Mouse (Mus musculus) embryonic facial prominence, embryonic 12.5 days (tissue): Measurements from ENCODE around the gene Tmem263. TPM values are rescaled to one million over a fixed set of nuclear protein-coding genes. Genes with fewer than 3 reads are reported as not detected.
A peak's percentile ranks its signal among the peaks of the same experiment; 100 is the strongest.

Experiments used
- ATAC-seq: fragments of 200-750 bp; cut with Nextera tagmentation; 2 replicates; pipeline ENCODE4 v1.8.0; 2017; ENCODE audit not compliant: insufficient number of reproducible peaks, insufficient read depth, low FRiP score, low TSS enrichment
- H3K27ac ChIP-seq: fragments of 300-500 bp; sonication (generic); 2 replicates; pipeline ENCODE4 v1.5.1; 2016; ENCODE audit warnings: mild to moderate bottlenecking
- H3K27me3 ChIP-seq: fragments of 300-500 bp; sonication (generic); 2 replicates; pipeline ENCODE4 v1.6.1; 2016; ENCODE audit warnings: mild to moderate bottlenecking, moderate library complexity
- H3K36me3 ChIP-seq: fragments of 300-500 bp; sonication (generic); 2 replicates; pipeline ENCODE4 v1.6.1; 2016; ENCODE audit warnings: mild to moderate bottlenecking
- H3K4me1 ChIP-seq: fragments of 300-500 bp; sonication (generic); 2 replicates; pipeline ENCODE4 v1.6.1; 2016
- H3K4me2 ChIP-seq: fragments of 300-500 bp; sonication (generic); replicated peaks from 2 replicates; pipeline ENCODE4 v1.6.1; 2016; ENCODE audit warnings: mild to moderate bottlenecking, moderate library complexity
- H3K4me3 ChIP-seq: fragments of 300-500 bp; sonication (generic); 2 replicates; pipeline ENCODE4 v1.5.1; 2016; ENCODE audit warnings: mild to moderate bottlenecking
- H3K9ac ChIP-seq: fragments of 300-500 bp; sonication (generic); 2 replicates; pipeline ENCODE4 v1.6.1; 2016; ENCODE audit warnings: mild to moderate bottlenecking, moderate library complexity
- H3K9me3 ChIP-seq: fragments of 300-500 bp; sonication (generic); 2 replicates; pipeline ENCODE4 v1.6.1; 2016; ENCODE audit warnings: mild to moderate bottlenecking, moderate library complexity
- WGBS: fragments of 180-500 bp; shearing (Covaris S2); methylation state at CpG from one replicate; pipeline ENCODE4 v1.1.7; 2016; 5-methylcytosine and 5-hydroxymethylcytosine counted together
- polyA plus RNA-seq: library from polyadenylated mRNA; unstranded; fragments of >200 nt; fragmentation: Nextera tagmentation; extraction: Ambion mirVana; gene quantifications from 2 replicates; pipeline ENCODE4 v1.2.1, GENCODE M21; 2016

Gene Tmem263
- 103 and 109 TPM in 2 replicates for polyA plus RNA-seq

DNA sequence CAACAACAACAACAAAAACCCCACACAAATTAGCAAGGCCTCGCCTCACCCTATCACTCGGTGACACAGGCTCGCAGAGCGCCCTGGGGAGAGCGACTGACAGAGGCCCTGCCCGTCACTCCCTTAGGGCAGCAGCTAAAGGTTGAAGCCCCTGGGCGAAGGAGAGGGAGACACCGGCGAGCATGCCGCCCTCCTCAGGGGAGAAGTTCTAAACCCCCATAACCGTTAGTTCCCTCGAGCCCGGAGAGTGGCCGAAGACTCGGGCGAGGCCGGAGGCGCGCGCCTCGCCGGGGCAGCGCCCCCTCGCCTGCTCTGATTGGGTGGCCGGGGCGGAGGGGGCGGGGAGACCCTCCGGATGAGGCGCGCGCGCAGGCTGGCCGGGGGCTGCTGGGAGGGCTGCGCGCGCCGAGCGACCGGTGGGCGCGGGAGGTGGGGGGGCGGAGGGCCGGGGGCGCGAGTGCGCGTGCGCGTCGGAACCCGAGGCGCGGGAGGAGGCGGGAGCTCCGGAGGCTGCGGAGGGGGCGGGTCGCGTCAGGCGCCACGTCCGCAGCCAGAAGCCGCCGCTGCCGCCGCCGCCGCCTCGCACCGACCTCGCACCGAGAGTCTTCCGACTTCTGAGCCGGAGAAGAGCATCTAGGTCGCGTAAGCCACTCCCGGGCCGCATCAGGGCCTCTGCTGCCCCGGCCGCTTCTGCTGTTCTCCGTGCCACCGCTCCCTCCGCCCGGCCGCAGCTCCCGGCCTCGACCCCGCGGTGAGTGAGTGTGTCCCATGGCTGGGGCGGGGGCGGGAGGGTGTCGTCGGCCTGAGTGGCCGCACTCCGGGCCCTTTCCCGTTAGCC is at the start of gene Tmem263, which contains the start of gene Fhl4:
Tmem263 (plus strand) TSS at position 381 of the 838 bp plus-strand sequence.
Fhl4 (minus strand) TSS at position 249 of the 838 bp plus-strand sequence.
- peak within 1 kb of the TSS; percentile 80 for H3K27ac ChIP-seq
- H3K9ac ChIP-seq = peak within 1 kb of the TSS; percentile 79
- H3K4me2 ChIP-seq = peak within 1 kb of the TSS; percentile 83
- no peaks in the 10 kb centered on the region for H3K27me3 ChIP-seq
- ATAC-seq = peak; percentile 92
- peak within 1 kb of the TSS; percentile 73 for H3K4me3 ChIP-seq
- WGBS = under 1% methylated on average over 63 of the region's 96 CpGs
- peaks cover 17% of the 10 kb centered on the region for H3K4me1 ChIP-seq
- H3K36me3 ChIP-seq = no peaks in the 10 kb centered on the region
- no peaks in the 10 kb centered on the region for H3K9me3 ChIP-seq

DNA sequence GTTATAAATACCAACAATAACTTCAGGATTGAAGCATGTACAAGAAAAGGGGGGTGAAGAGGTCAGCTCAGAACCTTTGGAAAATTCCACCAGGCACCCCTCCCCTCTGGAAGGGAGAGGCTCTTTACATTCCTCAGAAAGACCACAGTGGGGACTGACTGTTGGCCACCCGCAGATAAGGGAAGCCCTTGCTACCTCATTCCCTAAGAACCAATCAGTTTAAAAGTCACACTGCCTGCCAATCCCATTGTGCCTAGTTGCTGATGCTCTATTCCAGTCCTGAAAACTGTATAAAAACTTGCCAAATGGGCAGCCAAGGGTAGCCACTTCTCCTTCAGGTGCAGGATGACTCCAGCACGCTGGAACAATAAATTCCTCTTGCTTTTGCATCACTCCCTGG is 47.6 kb upstream of the Tmem263 start:
- no peak for ATAC-seq
- H3K4me2 ChIP-seq = no peak overlapping the region
- H3K9me3 ChIP-seq = no peaks in the 10 kb centered on the region
- H3K27me3 ChIP-seq = no peaks in the 10 kb centered on the region
- no peaks in the 10 kb centered on the region for H3K36me3 ChIP-seq
- WGBS = 91% methylated on average over 2 of the region's 2 CpGs
- H3K4me1 ChIP-seq = no peaks in the 10 kb centered on the region
- H3K9ac ChIP-seq = no peak overlapping the region
- H3K4me3 ChIP-seq = no peak overlapping the region
- no peak overlapping the region for H3K27ac ChIP-seq

DNA sequence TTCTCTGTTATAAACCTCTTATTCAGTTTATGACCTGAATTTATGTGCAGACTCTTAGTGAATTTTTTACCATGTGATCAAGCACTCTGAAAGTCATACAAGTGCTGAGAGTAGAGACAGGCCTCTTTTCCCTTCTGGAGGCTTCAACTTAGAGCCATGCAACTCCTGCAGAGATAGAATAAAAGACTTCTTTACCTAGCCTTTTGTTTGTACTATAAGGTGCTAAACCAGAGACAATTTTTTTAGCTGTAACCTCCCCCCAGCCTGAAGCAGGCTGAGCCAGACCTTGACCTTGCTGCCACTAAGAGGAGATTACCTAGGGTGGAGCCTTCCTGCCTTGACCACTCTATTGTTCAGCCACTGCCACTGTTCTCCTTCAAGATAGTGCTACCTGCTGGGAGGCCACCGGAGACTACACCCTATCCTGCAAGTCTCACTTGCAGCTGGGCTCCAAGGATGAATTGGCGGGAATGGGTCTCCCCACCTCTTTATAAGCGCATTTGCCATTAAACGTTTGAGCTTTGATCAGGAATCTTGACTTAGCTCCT is 30.7 kb upstream of the Tmem263 start:
- Histone ChIP-seq H3K27ac (no peak overlapping the region), H3K36me3 (no peaks in the 10 kb centered on the region), H3K9me3 (no peaks in the 10 kb centered on the region), H3K9ac (no peak overlapping the region), H3K27me3 (no peaks in the 10 kb centered on the region), H3K4me3 (no peak overlapping the region), H3K4me1 (no peaks in the 10 kb centered on the region), H3K4me2 (no peak overlapping the region)
- ATAC-seq = no peak
- WGBS = 55% methylated on average over 4 of the region's 4 CpGs

DNA sequence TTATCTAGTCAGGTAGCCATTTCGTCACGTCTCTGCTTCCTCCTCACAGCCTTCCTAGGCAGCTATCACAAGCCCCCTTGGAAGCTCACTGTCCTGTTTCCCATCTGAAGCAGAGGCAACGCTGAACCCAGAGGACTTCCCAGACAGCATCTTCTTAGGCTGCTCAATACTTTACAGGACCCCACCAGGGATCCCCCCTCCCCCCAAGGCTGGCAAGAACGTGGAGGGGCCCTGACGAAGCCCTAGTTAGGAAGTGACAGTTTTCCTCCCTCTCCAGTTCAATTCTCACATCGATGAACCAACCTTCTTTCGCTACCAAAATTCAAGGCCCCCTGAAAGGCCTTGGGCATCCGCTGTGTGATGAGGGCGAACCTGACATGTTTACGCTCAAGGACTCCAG is 586 bp upstream of the Tmem263 start:
- Histone ChIP-seq H3K9ac (peak overlapping the region; percentile 79), H3K9me3 (no peaks in the 10 kb centered on the region), H3K4me3 (peak overlapping the region; percentile 73), H3K27ac (peak overlapping the region; percentile 80), H3K4me2 (peak overlapping the region; percentile 83), H3K36me3 (no peaks in the 10 kb centered on the region), H3K27me3 (no peaks in the 10 kb centered on the region), H3K4me1 (peaks cover 17% of the 10 kb centered on the region)
- ATAC-seq = peak; percentile 25; the same call in 1 of the 2 replicates
- WGBS = under 1% methylated on average over 10 of the region's 10 CpGs

DNA sequence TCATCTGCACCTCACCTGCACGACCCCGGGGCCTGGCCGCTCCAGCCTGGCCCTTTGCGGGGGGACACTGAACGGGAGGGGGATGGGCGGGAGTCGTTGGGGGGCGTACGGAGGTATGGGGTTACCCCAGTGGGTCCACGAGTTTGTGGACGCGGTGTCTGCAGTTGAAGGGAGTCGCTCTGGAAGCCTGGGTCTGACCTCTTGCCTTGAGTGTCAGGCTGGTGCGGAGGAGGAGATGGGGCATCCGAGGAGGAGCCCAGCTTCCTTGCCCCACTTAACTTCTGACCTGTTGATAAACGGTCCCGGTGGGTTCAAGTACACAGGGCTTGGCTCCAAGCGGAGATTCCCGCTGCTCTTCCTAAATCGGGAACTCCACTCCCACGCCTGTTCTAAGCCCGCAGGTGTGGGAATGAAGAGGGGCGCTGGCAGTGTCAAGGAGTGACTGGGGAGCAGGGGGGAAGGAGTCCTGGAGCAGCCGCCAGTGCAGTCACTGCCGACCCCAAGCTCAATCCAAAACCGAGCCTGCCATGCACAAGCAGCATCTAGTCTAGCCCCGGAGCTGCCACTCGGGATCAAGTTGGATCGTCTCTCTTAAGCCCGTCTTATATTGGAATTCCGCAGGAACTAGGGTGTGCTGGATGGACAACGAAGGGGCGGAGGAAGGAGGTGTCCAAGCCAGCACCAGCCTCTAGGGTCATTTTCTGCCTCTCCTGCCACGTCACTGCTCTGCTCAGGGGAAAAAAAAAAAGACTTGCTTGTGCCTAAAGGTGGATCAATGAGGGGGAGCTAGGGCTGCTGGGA is 858 bp downstream of the Tmem263 start:
- WGBS = under 1% methylated on average over 34 of the region's 34 CpGs
- no peak; the same call in none of the 2 replicates for ATAC-seq

GRCm38 (mm10) chr10:85114409-85114808 is 12.0 kb downstream of the Tmem263 start:
- Histone ChIP-seq H3K4me1 (no peaks in the 10 kb centered on the region), H3K4me2 (no peak overlapping the region), H3K4me3 (no peak overlapping the region), H3K9ac (no peak overlapping the region), H3K27ac (no peak overlapping the region), H3K9me3 (no peaks in the 10 kb centered on the region), H3K36me3 (peaks cover 25% of the 10 kb centered on the region), H3K27me3 (no peaks in the 10 kb centered on the region)
- no peak for ATAC-seq
- WGBS = 85% methylated on average over 4 of the region's 4 CpGs

More for the DNA sequence above, 858 bp downstream of the Tmem263 start:
- H3K9me3 ChIP-seq = no peaks in the 10 kb centered on the region
- no peaks in the 10 kb centered on the region for H3K36me3 ChIP-seq
- H3K4me1 ChIP-seq = peaks cover 17% of the 10 kb centered on the region
- peak overlapping the region; percentile 73 for H3K4me3 ChIP-seq
- H3K27me3 ChIP-seq = no peaks in the 10 kb centered on the region
- H3K27ac ChIP-seq = peak overlapping the region; percentile 78
- peak overlapping the region; percentile 79 for H3K9ac ChIP-seq
- peak overlapping the region; percentile 83 for H3K4me2 ChIP-seq

DNA sequence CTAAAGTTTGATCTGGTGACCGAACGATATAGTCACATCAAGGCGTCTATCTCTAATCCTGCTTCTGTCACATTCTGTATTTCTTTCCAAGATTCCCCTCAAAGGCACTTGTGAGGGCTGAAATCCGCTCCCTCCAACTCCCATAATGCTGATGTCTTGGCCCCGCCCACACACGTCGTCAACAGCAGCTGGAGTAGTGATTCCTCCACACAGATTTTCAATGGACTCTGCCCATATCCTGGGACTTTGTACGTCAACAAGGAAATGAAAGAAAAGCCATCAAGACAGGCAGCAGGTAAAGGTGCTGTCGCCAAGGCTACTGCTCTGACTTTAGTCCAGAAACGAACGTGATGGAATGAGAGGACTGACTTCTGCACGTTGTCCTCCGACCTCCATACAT is 22.8 kb downstream of the Tmem263 start:
- peaks cover 37% of the 10 kb centered on the region for H3K36me3 ChIP-seq
- H3K4me2 ChIP-seq = no peak overlapping the region
- no peak overlapping the region for H3K4me3 ChIP-seq
- no peak for ATAC-seq
- H3K27ac ChIP-seq = no peak overlapping the region
- no peaks in the 10 kb centered on the region for H3K9me3 ChIP-seq
- peaks cover 11% of the 10 kb centered on the region for H3K4me1 ChIP-seq
- H3K27me3 ChIP-seq = no peaks in the 10 kb centered on the region
- no peak overlapping the region for H3K9ac ChIP-seq
- WGBS = 88% methylated on average over 13 of the region's 13 CpGs

GRCm38 (mm10) chr10:85127395-85128287 is 25.2 kb downstream of the Tmem263 start, which contains the start of gene Mterf2:
Mterf2 (minus strand) TSS chr10:85128027.
- 7% methylated on average over 20 of the region's 20 CpGs for WGBS
- peak within 1 kb of the TSS; percentile 9; the same call in 1 of the 2 replicates for H3K27ac ChIP-seq
- no peaks in the 10 kb centered on the region for H3K27me3 ChIP-seq

DNA sequence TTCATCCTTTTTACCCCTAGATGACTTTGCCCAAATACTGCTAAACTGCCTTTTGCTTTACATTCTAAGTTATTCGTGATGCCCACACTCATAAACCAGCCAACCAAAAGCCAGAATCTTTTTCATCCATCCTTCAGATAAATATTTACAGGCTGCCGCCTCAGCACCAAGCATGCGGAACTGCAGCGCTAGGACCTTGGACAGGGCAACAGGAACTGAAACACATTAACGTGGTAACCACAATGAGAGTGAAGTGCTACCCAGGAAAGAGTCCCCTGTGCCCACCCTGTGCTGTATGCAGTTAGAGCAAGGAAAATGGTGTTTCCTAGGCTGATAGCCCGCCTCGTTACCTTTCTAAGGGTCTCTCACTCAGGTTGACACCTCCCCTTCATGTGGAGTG is 26.0 kb downstream of the Tmem263 start:
- 0 out of 2 replicates have a peak, but pooled peaks have one; percentile 1 for ATAC-seq
- Histone ChIP-seq H3K27ac (peak overlapping the region; percentile 9; the same call in 1 of the 2 replicates), H3K4me2 (peak overlapping the region; percentile 70), H3K36me3 (peaks cover 21% of the 10 kb centered on the region), H3K4me1 (peaks cover 11% of the 10 kb centered on the region), H3K4me3 (peak overlapping the region; percentile 59), H3K9me3 (no peaks in the 10 kb centered on the region), H3K27me3 (no peaks in the 10 kb centered on the region), H3K9ac (peak overlapping the region; percentile 53)
- 22% methylated on average over 7 of the region's 7 CpGs for WGBS

More at GRCm38 (mm10) chr10:85127395-85128287, 25.2 kb downstream of the Tmem263 start, which contains the start of gene Mterf2:
- H3K4me1 ChIP-seq = peaks cover 11% of the 10 kb centered on the region
- peak within 1 kb of the TSS; percentile 70 for H3K4me2 ChIP-seq
- H3K9ac ChIP-seq = peak within 1 kb of the TSS; percentile 53
- no peaks in the 10 kb centered on the region for H3K9me3 ChIP-seq
- peak; percentile 99 for ATAC-seq
- peak within 1 kb of the TSS; percentile 59 for H3K4me3 ChIP-seq
- H3K36me3 ChIP-seq = peaks cover 22% of the 10 kb centered on the region

- Histone ChIP-seq H3K4me3 (no peak overlapping the region), H3K9ac (no peak overlapping the region), H3K36me3 (peaks cover 7% of the 10 kb centered on the region; the same call in 1 of the 2 replicates), H3K9me3 (no peaks in the 10 kb centered on the region), H3K27me3 (no peaks in the 10 kb centered on the region), H3K27ac (no peak overlapping the region), H3K4me1 (no peaks in the 10 kb centered on the region), H3K4me2 (no peak overlapping the region)
- ATAC-seq = no peak
- WGBS = 84% methylated on average over 6 of the region's 6 CpGs
Observed at GRCm38 (mm10) chr10:85136573-85136972, 34.1 kb downstream of the Tmem263 start.
